Mouse (Mus musculus) CH12.LX (cell line): ENCODE measurements around the gene Rapgef6. TPM values are rescaled to one million over a fixed set of nuclear protein-coding genes. Genes with fewer than 3 reads are reported as not detected.
A peak's percentile ranks its signal among the peaks of the same experiment; 100 is the strongest.

Source experiments
- DNase-seq: peaks from one replicate; pipeline ENCODE4 v3.0.0-alpha.2; 2013; ENCODE audit errors: extremely low read depth
- H3K27ac ChIP-seq: 2 replicates; pipeline ENCODE4 v1.5.1; 2012; ENCODE audit warnings: low read depth, mild to moderate bottlenecking, control low read depth, moderate library complexity; ENCODE audit not compliant: insufficient read depth
- H3K27me3 ChIP-seq: replicated peaks from 2 replicates; pipeline ENCODE3; 2012; ENCODE audit warnings: inconsistent platforms
- H3K36me3 ChIP-seq, 2 experiments: replicated peaks in 1 of 2; 2 replicates each; pipeline versions ENCODE3 to v1.6.1; 2012; ENCODE audit warnings: inconsistent platforms in 1 of 2, low read length in 1 of 2, mild to moderate bottlenecking in 1 of 2, mixed read lengths in 1 of 2, moderate library complexity in 1 of 2; ENCODE audit not compliant: control insufficient read depth in 1 of 2, insufficient read depth in 1 of 2
- H3K4me1 ChIP-seq, 2 experiments: 2 replicates each; pipeline ENCODE4 v1.6.1; 2012; ENCODE audit warnings: inconsistent platforms in 1 of 2, moderate library complexity in 1 of 2; ENCODE audit not compliant: insufficient read depth in 2 of 2, control insufficient read depth in 1 of 2
- H3K4me2 ChIP-seq: 2 replicates; pipeline ENCODE4 v1.6.1; 2012; ENCODE audit warnings: low read depth, mild to moderate bottlenecking, control low read depth; ENCODE audit not compliant: poor library complexity, insufficient read depth, severe bottlenecking
- H3K4me3 ChIP-seq, 3 experiments: fragments of 150-350 bp in 1 of 3; sonication (generic) in 1 of 3; replicated peaks in 1 of 3; 2 replicates each; pipeline versions ENCODE3 to v1.5.1; 2011 to 2012; ENCODE audit warnings: low read depth in 2 of 3, low read length in 2 of 3, mild to moderate bottlenecking in 2 of 3, moderate library complexity in 2 of 3, control low read depth in 1 of 3, improper control_type of control experiment in 1 of 3, inconsistent platforms in 1 of 3, mixed read lengths in 1 of 3; ENCODE audit not compliant: poor library complexity in 1 of 3
- H3K79me2 ChIP-seq: replicated peaks from 2 replicates; pipeline ENCODE4 v1.6.1; 2012; ENCODE audit warnings: mild to moderate bottlenecking, moderate library complexity; ENCODE audit not compliant: control insufficient read depth, poor library complexity, insufficient read depth, severe bottlenecking; ENCODE audit errors: extremely low read depth
- H3K9ac ChIP-seq: 2 replicates; pipeline ENCODE4 v1.6.1; 2012; ENCODE audit warnings: low read depth, mild to moderate bottlenecking, control low read depth, moderate library complexity; ENCODE audit not compliant: insufficient read depth
- H3K9me3 ChIP-seq: replicated peaks from 2 replicates; pipeline ENCODE3; 2012; ENCODE audit warnings: low read length, inconsistent platforms, mixed read lengths
- BHLHE40 ChIP-seq: IDR thresholded peaks from 2 replicates; pipeline ENCODE4 v1.6.1; 2011; ENCODE audit warnings: mild to moderate bottlenecking, low read depth, low read length, improper control_type of control experiment
- CHD1 ChIP-seq: IDR thresholded peaks from 2 replicates; pipeline ENCODE4 v1.6.1; 2012; ENCODE audit warnings: low read depth, low read length, improper control_type of control experiment, inconsistent platforms
- CHD2 ChIP-seq: IDR thresholded peaks from 2 replicates; pipeline ENCODE4 v1.6.1; 2011; ENCODE audit warnings: low read length, improper control_type of control experiment
- CTCF ChIP-seq, 2 experiments: IDR thresholded peaks in 1 of 2; conservative IDR thresholded peaks in 1 of 2; 2 replicates each; pipeline ENCODE4 v1.5.1; 2011 to 2012; ENCODE audit warnings: low read depth in 2 of 2, low read length in 2 of 2, improper control_type of control experiment in 1 of 2, inconsistent platforms in 1 of 2, mild to moderate bottlenecking in 1 of 2, moderate library complexity in 1 of 2
- E2F4 ChIP-seq: IDR thresholded peaks from 2 replicates; pipeline ENCODE4 v1.6.1; 2011; ENCODE audit warnings: low read depth, low read length, improper control_type of control experiment; ENCODE audit not compliant: insufficient replicate concordance
- ELF1 ChIP-seq: IDR thresholded peaks from 2 replicates; pipeline ENCODE4 v1.6.1; 2014; ENCODE audit warnings: low read depth, mild to moderate bottlenecking, inconsistent platforms, low read length, improper control_type of control experiment
- EP300 ChIP-seq: IDR thresholded peaks from 2 replicates; pipeline ENCODE4 v1.6.1; 2011; ENCODE audit warnings: low read length, improper control_type of control experiment
- GABPA ChIP-seq: IDR thresholded peaks from 2 replicates; pipeline ENCODE4 v1.6.1; 2012; ENCODE audit warnings: low read depth, low read length, improper control_type of control experiment, inconsistent platforms; ENCODE audit not compliant: insufficient replicate concordance
- HCFC1 ChIP-seq: IDR thresholded peaks from 2 replicates; pipeline ENCODE4 v1.6.1; 2012; ENCODE audit warnings: low read depth, mild to moderate bottlenecking, inconsistent platforms, low read length, improper control_type of control experiment
- JUN ChIP-seq: IDR thresholded peaks from 2 replicates; pipeline ENCODE4 v1.6.1; 2011; ENCODE audit warnings: low read depth, mild to moderate bottlenecking, low read length, improper control_type of control experiment, moderate library complexity; ENCODE audit not compliant: insufficient read depth
- JUND ChIP-seq: conservative IDR thresholded peaks from 2 replicates; pipeline ENCODE4 v1.6.1; 2011; ENCODE audit warnings: low read depth, low read length, improper control_type of control experiment
- KAT2A ChIP-seq: IDR thresholded peaks from 2 replicates; pipeline ENCODE4 v1.6.1; 2012; ENCODE audit warnings: low read length, improper control_type of control experiment, inconsistent platforms; ENCODE audit not compliant: insufficient replicate concordance
- MAFK ChIP-seq: IDR thresholded peaks from 2 replicates; pipeline ENCODE4 v1.6.1; 2011; ENCODE audit warnings: low read length, improper control_type of control experiment; ENCODE audit not compliant: insufficient replicate concordance
- MAX ChIP-seq: IDR thresholded peaks from 2 replicates; pipeline ENCODE4 v1.6.1; 2011; ENCODE audit warnings: low read length, improper control_type of control experiment
- MAZ ChIP-seq: IDR thresholded peaks from 2 replicates; pipeline ENCODE4 v1.6.1; 2012; ENCODE audit warnings: low read depth, mild to moderate bottlenecking, inconsistent platforms, low read length, improper control_type of control experiment, moderate library complexity
- MEF2A ChIP-seq: IDR thresholded peaks from 2 replicates; pipeline ENCODE4 v1.6.1; 2014; ENCODE audit warnings: low read depth, mild to moderate bottlenecking, inconsistent platforms, low read length, improper control_type of control experiment, borderline replicate concordance
- MXI1 ChIP-seq: IDR thresholded peaks from 2 replicates; pipeline ENCODE4 v1.6.1; 2011; ENCODE audit warnings: mild to moderate bottlenecking, low read depth, low read length, improper control_type of control experiment
- MYC ChIP-seq: IDR thresholded peaks from 2 replicates; pipeline ENCODE4 v1.6.1; 2011; ENCODE audit warnings: low read depth, mild to moderate bottlenecking, improper control_type of control experiment, low read length
- NELFE ChIP-seq: IDR thresholded peaks from 2 replicates; pipeline ENCODE4 v1.6.1; 2011; ENCODE audit warnings: low read depth, low read length, improper control_type of control experiment
- NRF1 ChIP-seq: IDR thresholded peaks from 2 replicates; pipeline ENCODE4 v1.6.1; 2014; ENCODE audit warnings: low read depth, mild to moderate bottlenecking, inconsistent platforms, low read length, improper control_type of control experiment, moderate library complexity
- PAX5 ChIP-seq: IDR thresholded peaks from 2 replicates; pipeline ENCODE4 v1.6.1; 2012; ENCODE audit warnings: low read length, inconsistent platforms, mixed read lengths
- POLR2AphosphoS2 ChIP-seq: IDR thresholded peaks from 2 replicates; pipeline ENCODE4 v1.6.1; 2011; ENCODE audit warnings: low read depth, low read length, improper control_type of control experiment
- RAD21 ChIP-seq: IDR thresholded peaks from 2 replicates; pipeline ENCODE4 v1.6.1; 2011; ENCODE audit warnings: low read depth, mild to moderate bottlenecking, low read length, improper control_type of control experiment, moderate library complexity
- RCOR1 ChIP-seq: conservative IDR thresholded peaks from 2 replicates; pipeline ENCODE4 v1.6.1; 2012; ENCODE audit warnings: low read depth, mild to moderate bottlenecking, inconsistent platforms, low read length, improper control_type of control experiment
- SIN3A ChIP-seq: IDR thresholded peaks from 2 replicates; pipeline ENCODE4 v1.6.1; 2012; ENCODE audit warnings: low read length, improper control_type of control experiment, inconsistent platforms
- SMC3 ChIP-seq: IDR thresholded peaks from 2 replicates; pipeline ENCODE4 v1.6.1; 2011; ENCODE audit warnings: low read depth, low read length, improper control_type of control experiment
- TBP ChIP-seq: conservative IDR thresholded peaks from 2 replicates; pipeline ENCODE4 v1.6.1; 2011; ENCODE audit warnings: low read depth, low read length, improper control_type of control experiment
- UBTF ChIP-seq: IDR thresholded peaks from 2 replicates; pipeline ENCODE4 v1.6.1; 2012; ENCODE audit warnings: low read depth, mild to moderate bottlenecking, inconsistent platforms, low read length, improper control_type of control experiment, moderate library complexity
- USF1 ChIP-seq: IDR thresholded peaks from 2 replicates; pipeline ENCODE4 v1.6.1; 2014; ENCODE audit warnings: low read depth, mild to moderate bottlenecking, inconsistent platforms, low read length, improper control_type of control experiment
- USF2 ChIP-seq: conservative IDR thresholded peaks from 2 replicates; pipeline ENCODE4 v1.6.1; 2011; ENCODE audit warnings: low read depth, low read length, improper control_type of control experiment
- ZC3H11A ChIP-seq: IDR thresholded peaks from 2 replicates; pipeline ENCODE4 v1.6.1; 2012; ENCODE audit warnings: low read depth, mild to moderate bottlenecking, inconsistent platforms, low read length, improper control_type of control experiment
- ZNF384 ChIP-seq: IDR thresholded peaks from 2 replicates; pipeline ENCODE4 v1.6.1; 2012; ENCODE audit warnings: low read depth, low read length, improper control_type of control experiment, inconsistent platforms
- dilution Hi-C: fragments of 300-500 bp; cut with MboI; formaldehyde crosslinking; loops from 2 replicates; pipeline ENCODE4 v1.14.3; 2020; ENCODE audit warnings: low sequenced_read_pairs; ENCODE audit not compliant: extremely low pct_unique_long_range_greater_than_20kb, extremely low pct_ligation_motif_present
- in situ Hi-C: fragments of 300-500 bp; cut with MboI; formaldehyde crosslinking; loops from 3 replicates; pipeline ENCODE4 v1.14.3; 2019; ENCODE audit warnings: low sequenced_read_pairs, low pct_ligation_motif_present, low pct_unique_long_range_greater_than_20kb, mixed read lengths
- polyA plus RNA-seq: library from polyadenylated mRNA; unstranded; fragments of >175 nt; gene quantifications from 2 replicates; pipeline ENCODE4 v1.2.1, GENCODE M21; 2012; ENCODE audit warnings: low read depth; ENCODE audit not compliant: insufficient read length
- total RNA-seq, 2 experiments: library from RNA; depleted of rRNA; stranded (reverse); fragments of 300-350 nt in 1 of 2; fragments of >200 nt in 1 of 2; gene quantifications; 2 replicates each; pipeline ENCODE4 v1.2.3; 2012 to 2014

Rapgef6 gene
- total and polyA plus RNA-seq, 3 experiments, result 36.7 to 63.8 (median 38.3) TPM

GRCm38 (mm10) chr11:54731367-54731766 is 208.7 kb downstream of the Rapgef6 start:
- peaks cover 39 to 95% of the 10 kb centered on the region in 2 experiments for H3K4me1 ChIP-seq
- in situ Hi-C loops, result no loop called here
- dilution Hi-C loops, result no loop called here

GRCm38 (mm10) chr11:54733546-54733945 is 210.9 kb downstream of the Rapgef6 start:
- Histone ChIP-seq H3K9me3 (peaks cover 5% of the 10 kb centered on the region), H3K9ac (no peak overlapping the region), H3K79me2 (peaks cover 35% of the 10 kb centered on the region), H3K36me3 (peaks cover 24 to 67% of the 10 kb centered on the region in 2 experiments), H3K4me2 (peak overlapping the region; percentile 38; the same call in 1 of the 2 replicates), H3K4me3 (no peak overlapping the region), H3K27me3 (no peaks in the 10 kb centered on the region), H3K4me1 (peaks cover 25 to 80% of the 10 kb centered on the region in 2 experiments), H3K27ac (peak overlapping the region; percentile 71)
- dilution Hi-C loops, result no loop called here
- in situ Hi-C loops, result no loop called here
- DNase-seq, result peak; percentile 97
- TF ChIP-seq KAT2A (peak; percentile 62; the same call in 1 of the 2 replicates), ELF1 (peak; percentile 77), BHLHE40 (peak; percentile 87), ZC3H11A (no peak), GABPA (no peak), RCOR1 (peak; percentile 82; the same call in 1 of the 2 replicates), MXI1 (peak; percentile 74; the same call in 1 of the 2 replicates), JUN (peak; percentile 74; the same call in 1 of the 2 replicates), CHD2 (peak; percentile 83), NELFE (no peak), USF2 (no peak), SMC3 (peak; percentile 33; the same call in 1 of the 2 replicates), JUND (peak; percentile 77), RAD21 (peak; percentile 8; the same call in 1 of the 2 replicates), UBTF (no peak), CHD1 (no peak), ZNF384 (peak; percentile 18; the same call in 1 of the 2 replicates), E2F4 (no peak), MAZ (peak; percentile 83), MEF2A (peak; percentile 94), USF1 (no peak), SIN3A (peak; percentile 89), TBP (peak; percentile 45; the same call in 1 of the 2 replicates), CTCF (conservative IDR thresholded peaks at IDR 0.05 in 1 of 2, IDR thresholded peaks at IDR 0.05 in 1 of 2; ENCODE audit: low read depth in 2 of 2, low read length in 2 of 2) (no peak), POLR2AphosphoS2 (no peak), NRF1 (no peak), EP300 (peak; percentile 97), PAX5 (0 out of 2 replicates have a peak, but pooled peaks have one; percentile 45), MYC (peak; percentile 93), HCFC1 (peak; percentile 65), MAX (peak; percentile 84)

More at GRCm38 (mm10) chr11:54731367-54731766, 208.7 kb downstream of the Rapgef6 start:
- no peak for TF ChIP-seq NELFE
- TF ChIP-seq UBTF, result no peak
- TF ChIP-seq CTCF (conservative IDR thresholded peaks at IDR 0.05 in 1 of 2, IDR thresholded peaks at IDR 0.05 in 1 of 2; ENCODE audit: low read depth in 2 of 2, low read length in 2 of 2), result no peak
- TF ChIP-seq MAFK, result 0 out of 2 replicates have a peak, but pooled peaks have one; percentile 30
- no peak for DNase-seq
- H3K4me2 ChIP-seq, result no peak overlapping the region
- H3K9me3 ChIP-seq, result peaks cover 5% of the 10 kb centered on the region
- no peak overlapping the region for H3K9ac ChIP-seq
- H3K4me3 ChIP-seq, result no peak overlapping the region
- H3K27ac ChIP-seq, result no peak overlapping the region; the same call in 1 of the 2 replicates
- no peaks in the 10 kb centered on the region for H3K27me3 ChIP-seq
- peaks cover 21 to 56% of the 10 kb centered on the region in 2 experiments for H3K36me3 ChIP-seq
- H3K79me2 ChIP-seq, result peaks cover 34% of the 10 kb centered on the region
